Mouse (Mus musculus) hindlimb bud, embryonic 11.5 days (tissue): Measurements from ENCODE around the gene Rxra.

ENCODE experiments used
- DNase-seq: peaks from one replicate; pipeline ENCODE4 v3.0.0-alpha.2; 2012; ENCODE audit warnings: low read depth, low spot score; ENCODE audit errors: extremely low spot score

Rxra gene

GRCm38 (mm10) chr2:27667677-27668076 lies 8.6 kb upstream of the Rxra start:
- no peak for DNase-seq

- DNase-seq, result no peak
Measured at GRCm38 (mm10) chr2:27670746-27671145, 5.5 kb upstream of the Rxra start.

GRCm38 (mm10) chr2:27671633-27672091 lies 4.6 kb upstream of the Rxra start:
- no peak for DNase-seq

GRCm38 (mm10) chr2:27676478-27677325 lies 462 bp downstream of the Rxra start:
- DNase-seq, result no peak

- DNase-seq, result no peak
Measured at GRCm38 (mm10) chr2:27677411-27678310, 1.4 kb downstream of the Rxra start.

GRCm38 (mm10) chr2:27678331-27678730 lies 2.1 kb downstream of the Rxra start:
- DNase-seq, result no peak

GRCm38 (mm10) chr2:27678836-27679480 lies 2.7 kb downstream of the Rxra start:
- DNase-seq, result no peak

- no peak for DNase-seq
Measured at GRCm38 (mm10) chr2:27679621-27680025, 3.4 kb downstream of the Rxra start.

GRCm38 (mm10) chr2:27680058-27680457 lies 3.8 kb downstream of the Rxra start:
- no peak for DNase-seq

GRCm38 (mm10) chr2:27680595-27680994 lies 4.4 kb downstream of the Rxra start:
- no peak for DNase-seq

- no peak for DNase-seq
Measured at GRCm38 (mm10) chr2:27681426-27681825, 5.2 kb downstream of the Rxra start.

- no peak for DNase-seq
Measured at GRCm38 (mm10) chr2:27682096-27682495, 5.9 kb downstream of the Rxra start.

GRCm38 (mm10) chr2:27684017-27684657 lies 7.9 kb downstream of the Rxra start:
- no peak for DNase-seq

- DNase-seq, result no peak
Measured at GRCm38 (mm10) chr2:27685917-27686316, 9.7 kb downstream of the Rxra start.

GRCm38 (mm10) chr2:27686335-27686734 lies 10.1 kb downstream of the Rxra start:
- no peak for DNase-seq

GRCm38 (mm10) chr2:27687041-27687440 lies 10.8 kb downstream of the Rxra start:
- DNase-seq, result no peak

- DNase-seq, result no peak
Measured at GRCm38 (mm10) chr2:27687973-27688372, 11.7 kb downstream of the Rxra start.

GRCm38 (mm10) chr2:27690714-27691113 lies 14.5 kb downstream of the Rxra start:
- no peak for DNase-seq

- DNase-seq, result no peak
Measured at GRCm38 (mm10) chr2:27691139-27691720, 15.0 kb downstream of the Rxra start.

- no peak for DNase-seq
Measured at GRCm38 (mm10) chr2:27692608-27693007, 16.4 kb downstream of the Rxra start.
